Comparison of ENCODE assay signal across 18 mouse cellular contexts in genomic region chr4:87880297-87880696, GRCm38 (mm10).
DNase-seq lines count a peak whose midpoint lies in the region; ATAC-seq and TF ChIP-seq lines count a peak whose summit lies in the region.
"Had no signal": no experiment of that assay in that cellular context is flagged by ENCODE, and none has a peak within 500 bp of the region (broad histone marks: within the 10 kb centered on the region; RNA-seq: fewer than 3 reads in every experiment).

No protein-coding gene starts in this region.

- WGBS in lung, embryonic 14.5 days, result 38% methylated on average over 2 of the region's 2 CpGs
- 66% methylated on average over 2 of the region's 2 CpGs for WGBS in lung, adult 2 months
- WGBS in liver, embryonic 11.5 days, result 71% methylated on average over 2 of the region's 2 CpGs
- 68% methylated on average over 2 of the region's 2 CpGs for WGBS in liver, embryonic 15.5 days (ENCODE audit: insufficient replicate concordance)
- WGBS in heart, adult 2 months, result 86% methylated on average over 2 of the region's 2 CpGs

- no peak for TF ChIP-seq POLR2A in lung, adult 2 months (IDR thresholded peaks at IDR 0.05; ENCODE audit: borderline replicate concordance, extremely low read depth, low read depth, low read length)
- no peak for TF ChIP-seq POLR2A in heart, adult 2 months (IDR thresholded peaks at IDR 0.05; ENCODE audit: insufficient read depth, low read depth, low read length)

- no peaks in the 10 kb centered on the region for H3K36me3 ChIP-seq in lung, embryonic 14.5 days (ENCODE audit: insufficient read depth)
- H3K36me3 ChIP-seq in liver, embryonic 11.5 days (ENCODE audit: control insufficient read depth, insufficient read depth, low read length), result no peaks in the 10 kb centered on the region
- no peaks in the 10 kb centered on the region for H3K36me3 ChIP-seq in liver, embryonic 15.5 days (replicated peaks)
- H3K36me3 ChIP-seq in heart, adult 2 months (ENCODE audit: control insufficient read depth, insufficient read depth, low read length), result no peaks in the 10 kb centered on the region
- H3K36me3 ChIP-seq: embryonic facial prominence, embryonic 12.5 days; heart, embryonic 12.5 days; hindbrain, embryonic 15.5 days had no signal

- no peak overlapping the region for H3K4me2 ChIP-seq in lung, embryonic 14.5 days
- peak overlapping the region; percentile 39 for H3K4me2 ChIP-seq in liver, embryonic 11.5 days
- H3K4me2 ChIP-seq in liver, embryonic 15.5 days, result peak overlapping the region; percentile 36; the same call in 1 of the 2 replicates
- H3K4me2 ChIP-seq: embryonic facial prominence, embryonic 12.5 days; heart, embryonic 12.5 days; hindbrain, embryonic 15.5 days had no signal

- H3K79me2 ChIP-seq in heart, adult 2 months (replicated peaks; ENCODE audit: control insufficient read depth, insufficient read depth, low read length), result no peaks in the 10 kb centered on the region; the same call in 1 of the 2 replicates

- intact Hi-C loops in heart, adult 2 months (cut with DNase I), result no loop called here

- H3K4me1 ChIP-seq in lung, embryonic 14.5 days (ENCODE audit: insufficient read depth), result no peaks in the 10 kb centered on the region
- no peaks in the 10 kb centered on the region for H3K4me1 ChIP-seq in lung, adult 2 months (ENCODE audit: control insufficient read depth, insufficient read depth, low read length)
- H3K4me1 ChIP-seq in liver, embryonic 11.5 days (replicated peaks; ENCODE audit: control insufficient read depth, insufficient read depth, low read length), result no peaks in the 10 kb centered on the region
- H3K4me1 ChIP-seq in liver, embryonic 15.5 days (replicated peaks), result peaks cover 12% of the 10 kb centered on the region
- no peaks in the 10 kb centered on the region for H3K4me1 ChIP-seq in heart, adult 2 months (ENCODE audit: control insufficient read depth, insufficient read depth, low read length)
- H3K4me1 ChIP-seq: embryonic facial prominence, embryonic 12.5 days had no signal

- no peak overlapping the region for H3K9ac ChIP-seq in lung, embryonic 14.5 days
- H3K9ac ChIP-seq in liver, embryonic 11.5 days (ENCODE audit: low read depth, low read length), result no peak overlapping the region
- no peak overlapping the region for H3K9ac ChIP-seq in liver, embryonic 15.5 days
- H3K9ac ChIP-seq in heart, adult 2 months (ENCODE audit: low read depth, low read length), result no peak overlapping the region
- H3K9ac ChIP-seq: embryonic facial prominence, embryonic 12.5 days; heart, embryonic 12.5 days; hindbrain, embryonic 15.5 days had no signal

- TF ChIP-seq EP300 in heart, adult 2 months (IDR thresholded peaks at IDR 0.05; ENCODE audit: insufficient read depth, low read depth, low read length), result no peak

- no peak for ATAC-seq in lung, embryonic 14.5 days (ENCODE audit: insufficient read depth)
- ATAC-seq in liver, embryonic 11.5 days (replicated peaks; ENCODE audit: low FRiP score), result no peak
- ATAC-seq in liver, embryonic 15.5 days (ENCODE audit: insufficient read depth), result no peak
- ATAC-seq: forebrain, embryonic 16.5 days had no signal

- DNase-seq in lung, embryonic 14.5 days, result peak; percentile 36
- no peak for DNase-seq in lung, adult 2 months
- DNase-seq in liver, embryonic 11.5 days (ENCODE audit: low spot score), result no peak
- DNase-seq in heart, adult 2 months, result no peak
- DNase-seq in adrenal gland, postnatal 4 days (ENCODE audit: low spot score in 2 of 2), result no peak
- no peak for DNase-seq in urinary bladder, postnatal 10 days (ENCODE audit: low spot score)
- DNase-seq: adrenal gland, postnatal 10 days; cerebellum, adult 11-12 months; cerebellum, adult 9-10 months; cerebellum, postnatal 25 days; gastrocnemius, postnatal 10 days; heart, postnatal 36 days had no signal

- 0 out of 2 replicates have a peak overlapping the region, but pooled peaks have one; percentile 47 for H3K27ac ChIP-seq in lung, embryonic 14.5 days (ENCODE audit: low read depth)
- no peak overlapping the region for H3K27ac ChIP-seq in liver, embryonic 11.5 days (ENCODE audit: low read depth, low read length)
- H3K27ac ChIP-seq in liver, embryonic 15.5 days (replicated peaks), result no peak overlapping the region
- H3K27ac ChIP-seq in heart, adult 2 months, result no peak overlapping the region
- H3K27ac ChIP-seq: embryonic facial prominence, embryonic 12.5 days; hindbrain, embryonic 15.5 days had no signal

- no peaks in the 10 kb centered on the region for H3K9me3 ChIP-seq in lung, embryonic 14.5 days (ENCODE audit: low read depth, low read length)
- no peaks in the 10 kb centered on the region for H3K9me3 ChIP-seq in liver, embryonic 11.5 days (ENCODE audit: control insufficient read depth, low read length)
- no peaks in the 10 kb centered on the region for H3K9me3 ChIP-seq in liver, embryonic 15.5 days (replicated peaks)
- H3K9me3 ChIP-seq: embryonic facial prominence, embryonic 12.5 days; heart, embryonic 12.5 days; hindbrain, embryonic 15.5 days had no signal

- H3K27me3 ChIP-seq in lung, embryonic 14.5 days (ENCODE audit: insufficient read depth, low read length), result no peaks in the 10 kb centered on the region
- H3K27me3 ChIP-seq in liver, embryonic 11.5 days (replicated peaks; ENCODE audit: control insufficient read depth, insufficient read depth, low read length), result no peaks in the 10 kb centered on the region
- no peaks in the 10 kb centered on the region for H3K27me3 ChIP-seq in liver, embryonic 15.5 days
- H3K27me3 ChIP-seq in heart, adult 2 months (ENCODE audit: control insufficient read depth, insufficient read depth, low read length), result no peaks in the 10 kb centered on the region
- H3K27me3 ChIP-seq: CH12.LX; embryonic facial prominence, embryonic 12.5 days; heart, embryonic 12.5 days; hindbrain, embryonic 15.5 days had no signal

- no peak overlapping the region for H3K4me3 ChIP-seq in lung, embryonic 14.5 days (ENCODE audit: low read depth, low read length)
- H3K4me3 ChIP-seq in lung, adult 2 months (replicated peaks; ENCODE audit: extremely low read depth, low read depth, low read length), result no peak overlapping the region
- H3K4me3 ChIP-seq in liver, embryonic 11.5 days (ENCODE audit: low read depth, low read length), result no peak overlapping the region
- peak overlapping the region; percentile 36 for H3K4me3 ChIP-seq in liver, embryonic 15.5 days (replicated peaks)
- H3K4me3 ChIP-seq in heart, adult 2 months, result no peak overlapping the region
- H3K4me3 ChIP-seq: embryonic facial prominence, embryonic 12.5 days; heart, embryonic 12.5 days; hindbrain, embryonic 15.5 days had no signal

- TF ChIP-seq CTCF in lung, embryonic 14.5 days (IDR thresholded peaks at IDR 0.05; ENCODE audit: low read depth), result no peak
- no peak for TF ChIP-seq CTCF in lung, adult 2 months (IDR thresholded peaks at IDR 0.05; ENCODE audit: insufficient read depth, low read length)
- no peak for TF ChIP-seq CTCF in heart, adult 2 months (IDR thresholded peaks at IDR 0.05)
